Mouse (Mus musculus): ENCODE results near the gene Myo10. TPM values are rescaled to one million over a fixed set of nuclear protein-coding genes. Genes with fewer than 3 reads are reported as not detected.
A peak's percentile ranks its signal among the peaks of the same experiment; 100 is the strongest.

Gene Myo10
- total and polyA plus RNA-seq, 2 experiments from 2014 or later: 29.3 to 34.7 TPM

GRCm38 (mm10) chr15:25692254-25692950 lies 70.1 kb downstream of the Myo10 start:
- no peak for TF ChIP-seq CTCF (IDR thresholded peaks at IDR 0.05)
- WGBS: 54% methylated on average over 21 of the region's 21 CpGs
- H3K4me3 ChIP-seq (ENCODE audit: low read depth, low read length): no peak overlapping the region
- no peak overlapping the region for H3K4me2 ChIP-seq (ENCODE audit: low read depth, low read length, poor library complexity, severe bottlenecking)
- no peaks in the 10 kb centered on the region for H3K9me3 ChIP-seq (ENCODE audit: low read length)
- H3K36me3 ChIP-seq (ENCODE audit: insufficient read depth, low read length): no peaks in the 10 kb centered on the region
- no peak overlapping the region for H3K9ac ChIP-seq (replicated peaks; ENCODE audit: low read length, poor library complexity, severe bottlenecking)
- no peak for DNase-seq (ENCODE audit: low spot score)
- H3K27ac ChIP-seq (ENCODE audit: low read depth, low read length): no peak overlapping the region
- H3K4me1 ChIP-seq (ENCODE audit: insufficient read depth, low read length): no peaks in the 10 kb centered on the region
- no peak for ATAC-seq (ENCODE audit: low FRiP score)
- H3K27me3 ChIP-seq (ENCODE audit: insufficient read depth, low read length): no peaks in the 10 kb centered on the region

- ATAC-seq (ENCODE audit: low FRiP score): no peak
- H3K4me3 ChIP-seq (ENCODE audit: low read depth, low read length): no peak overlapping the region
- no peak overlapping the region for H3K4me2 ChIP-seq (ENCODE audit: low read depth, low read length, poor library complexity, severe bottlenecking)
- H3K4me1 ChIP-seq (ENCODE audit: insufficient read depth, low read length): no peaks in the 10 kb centered on the region
- H3K9me3 ChIP-seq (ENCODE audit: low read length): no peaks in the 10 kb centered on the region
- no peak for DNase-seq (ENCODE audit: low spot score)
- WGBS: 85% methylated on average over 11 of the region's 11 CpGs
- no peaks in the 10 kb centered on the region for H3K36me3 ChIP-seq (ENCODE audit: insufficient read depth, low read length)
- H3K9ac ChIP-seq (replicated peaks; ENCODE audit: low read length, poor library complexity, severe bottlenecking): no peak overlapping the region
- peak; percentile 5; the same call in 1 of the 2 replicates for TF ChIP-seq CTCF (IDR thresholded peaks at IDR 0.05)
- H3K27ac ChIP-seq (ENCODE audit: low read depth, low read length): no peak overlapping the region
- H3K27me3 ChIP-seq (ENCODE audit: insufficient read depth, low read length): no peaks in the 10 kb centered on the region
Measured at GRCm38 (mm10) chr15:25693708-25694107, 71.4 kb downstream of the Myo10 start.

GRCm38 (mm10) chr15:25694749-25695148 lies 72.4 kb downstream of the Myo10 start:
- Histone ChIP-seq H3K27me3 (ENCODE audit: insufficient read depth, low read length) (no peaks in the 10 kb centered on the region), H3K9me3 (ENCODE audit: low read length) (no peaks in the 10 kb centered on the region), H3K4me2 (ENCODE audit: low read depth, low read length, poor library complexity, severe bottlenecking) (no peak overlapping the region), H3K4me3 (ENCODE audit: low read depth, low read length) (no peak overlapping the region), H3K4me1 (ENCODE audit: insufficient read depth, low read length) (no peaks in the 10 kb centered on the region), H3K27ac (ENCODE audit: low read depth, low read length) (no peak overlapping the region), H3K9ac (replicated peaks; ENCODE audit: low read length, poor library complexity, severe bottlenecking) (no peak overlapping the region), H3K36me3 (ENCODE audit: insufficient read depth, low read length) (no peaks in the 10 kb centered on the region)
- WGBS: 96% methylated on average over 4 of the region's 4 CpGs
- TF ChIP-seq CTCF (IDR thresholded peaks at IDR 0.05): no peak
- DNase-seq (ENCODE audit: low spot score): no peak
- ATAC-seq (ENCODE audit: low FRiP score): no peak

GRCm38 (mm10) chr15:25695253-25695652 lies 72.9 kb downstream of the Myo10 start:
- no peak overlapping the region for H3K9ac ChIP-seq (replicated peaks; ENCODE audit: low read length, poor library complexity, severe bottlenecking)
- H3K27ac ChIP-seq (ENCODE audit: low read depth, low read length): no peak overlapping the region
- H3K4me2 ChIP-seq (ENCODE audit: low read depth, low read length, poor library complexity, severe bottlenecking): no peak overlapping the region
- ATAC-seq (ENCODE audit: low FRiP score) (no peak), DNase-seq (ENCODE audit: low spot score) (no peak)
- H3K9me3 ChIP-seq (ENCODE audit: low read length): no peaks in the 10 kb centered on the region
- WGBS: 93% methylated on average over 3 of the region's 3 CpGs
- H3K4me1 ChIP-seq (ENCODE audit: insufficient read depth, low read length): no peaks in the 10 kb centered on the region
- no peaks in the 10 kb centered on the region for H3K36me3 ChIP-seq (ENCODE audit: insufficient read depth, low read length)
- H3K27me3 ChIP-seq (ENCODE audit: insufficient read depth, low read length): no peaks in the 10 kb centered on the region
- H3K4me3 ChIP-seq (ENCODE audit: low read depth, low read length): no peak overlapping the region
- TF ChIP-seq CTCF (IDR thresholded peaks at IDR 0.05): no peak

GRCm38 (mm10) chr15:25695883-25696282 lies 73.6 kb downstream of the Myo10 start:
- ATAC-seq (ENCODE audit: low FRiP score): no peak
- H3K27ac ChIP-seq (ENCODE audit: low read depth, low read length): no peak overlapping the region

GRCm38 (mm10) chr15:25696660-25697059 lies 74.3 kb downstream of the Myo10 start:
- no peaks in the 10 kb centered on the region for H3K36me3 ChIP-seq (ENCODE audit: insufficient read depth, low read length)
- no peaks in the 10 kb centered on the region for H3K4me1 ChIP-seq (ENCODE audit: insufficient read depth, low read length)
- H3K27me3 ChIP-seq (ENCODE audit: insufficient read depth, low read length): no peaks in the 10 kb centered on the region
- no peak overlapping the region for H3K9ac ChIP-seq (replicated peaks; ENCODE audit: low read length, poor library complexity, severe bottlenecking)
- DNase-seq (ENCODE audit: low spot score) (no peak), ATAC-seq (ENCODE audit: low FRiP score) (no peak)
- WGBS: 93% methylated on average over 6 of the region's 6 CpGs
- no peak overlapping the region for H3K27ac ChIP-seq (ENCODE audit: low read depth, low read length)
- H3K4me3 ChIP-seq (ENCODE audit: low read depth, low read length): no peak overlapping the region
- H3K4me2 ChIP-seq (ENCODE audit: low read depth, low read length, poor library complexity, severe bottlenecking): no peak overlapping the region
- H3K9me3 ChIP-seq (ENCODE audit: low read length): no peaks in the 10 kb centered on the region
- no peak for TF ChIP-seq CTCF (IDR thresholded peaks at IDR 0.05)

More at GRCm38 (mm10) chr15:25695883-25696282, 73.6 kb downstream of the Myo10 start:
- no peak overlapping the region for H3K4me3 ChIP-seq (ENCODE audit: low read depth, low read length)
- no peak for TF ChIP-seq CTCF (IDR thresholded peaks at IDR 0.05)
- H3K27me3 ChIP-seq (ENCODE audit: insufficient read depth, low read length): no peaks in the 10 kb centered on the region
- H3K4me2 ChIP-seq (ENCODE audit: low read depth, low read length, poor library complexity, severe bottlenecking): no peak overlapping the region
- H3K36me3 ChIP-seq (ENCODE audit: insufficient read depth, low read length): no peaks in the 10 kb centered on the region
- DNase-seq (ENCODE audit: low spot score): no peak
- H3K9ac ChIP-seq (replicated peaks; ENCODE audit: low read length, poor library complexity, severe bottlenecking): no peak overlapping the region
- no peaks in the 10 kb centered on the region for H3K4me1 ChIP-seq (ENCODE audit: insufficient read depth, low read length)
- 86% methylated on average over 7 of the region's 7 CpGs for WGBS
- H3K9me3 ChIP-seq (ENCODE audit: low read length): no peaks in the 10 kb centered on the region

All from midbrain, postnatal 0 days (tissue).